Mouse (Mus musculus): ENCODE data around the gene Robo2.
"Not testable (repeated sequence)": the region's sequence is repeated elsewhere in the genome, so short reads cannot be mapped to it uniquely, and the experiment has no call there.

Robo2 gene

GRCm38 (mm10) chr16:74070628-74071027 is 341.0 kb downstream of the Robo2 start:
- no peak for DNase-seq (ENCODE audit: low spot score)

- DNase-seq (ENCODE audit: low spot score) = no peak
These were observed 345.7 kb downstream of the Robo2 start for GRCm38 (mm10) chr16:74065958-74066357.

- DNase-seq (ENCODE audit: low spot score) = no peak
These were observed 349.7 kb downstream of the Robo2 start for GRCm38 (mm10) chr16:74061951-74062350.

- DNase-seq (ENCODE audit: low spot score) = no peak
These were observed 350.1 kb downstream of the Robo2 start for GRCm38 (mm10) chr16:74061479-74061878.

GRCm38 (mm10) chr16:74056886-74057285 is 354.7 kb downstream of the Robo2 start:
- no peak for DNase-seq (ENCODE audit: low spot score)

GRCm38 (mm10) chr16:74056210-74056609 is 355.4 kb downstream of the Robo2 start:
- no peak for DNase-seq (ENCODE audit: low spot score)

GRCm38 (mm10) chr16:74055061-74055751 is 356.4 kb downstream of the Robo2 start:
- DNase-seq (ENCODE audit: low spot score) = peak; percentile 20

DNA sequence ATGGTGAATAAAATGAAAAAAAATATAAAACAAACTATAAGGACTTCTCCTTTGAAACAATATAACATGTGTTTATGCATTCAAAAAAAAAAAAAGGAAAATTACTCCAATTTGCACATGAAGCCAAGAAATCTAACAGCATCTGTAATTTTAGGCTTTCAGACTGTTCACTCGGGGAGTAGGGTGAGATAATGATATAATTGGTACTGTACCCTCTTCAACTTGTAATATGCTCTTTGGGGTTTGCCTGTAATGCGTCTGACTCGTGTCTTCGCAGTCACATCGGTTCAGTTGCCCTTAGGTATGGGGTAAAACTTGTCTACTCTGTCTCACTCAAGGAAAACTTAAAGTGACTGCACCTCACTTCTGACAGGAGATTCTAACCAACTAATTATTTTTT is 362.2 kb downstream of the Robo2 start:
- no peak for DNase-seq (ENCODE audit: low spot score)

DNA sequence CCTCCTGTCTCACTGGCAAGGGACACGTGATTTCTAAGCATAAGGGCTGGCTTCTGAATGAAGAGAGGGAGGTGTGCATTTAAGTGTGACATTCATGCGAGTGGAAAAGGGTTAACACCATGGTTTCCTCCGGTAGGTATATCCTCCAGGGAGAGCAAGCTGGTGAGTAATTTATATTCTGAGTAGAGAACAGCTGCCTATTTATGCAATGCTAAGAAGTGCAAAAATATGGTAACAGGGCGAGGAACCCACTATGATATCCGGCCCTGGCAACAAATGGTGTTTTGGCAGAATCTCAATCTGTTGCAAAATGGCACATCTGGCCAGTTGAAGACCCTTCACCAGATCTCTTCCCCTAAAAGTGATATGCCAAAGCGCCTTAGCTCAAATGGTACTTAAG is 362.6 kb downstream of the Robo2 start:
- no peak for DNase-seq (ENCODE audit: low spot score)

- DNase-seq (ENCODE audit: low spot score) = no peak
These were observed 364.4 kb downstream of the Robo2 start for GRCm38 (mm10) chr16:74047232-74047631.

GRCm38 (mm10) chr16:74040797-74041196 is 370.8 kb downstream of the Robo2 start:
- DNase-seq (ENCODE audit: low spot score) = not testable (repeated sequence)

- DNase-seq (ENCODE audit: low spot score) = no peak
These were observed 383.8 kb downstream of the Robo2 start for GRCm38 (mm10) chr16:74027822-74028221.

DNA sequence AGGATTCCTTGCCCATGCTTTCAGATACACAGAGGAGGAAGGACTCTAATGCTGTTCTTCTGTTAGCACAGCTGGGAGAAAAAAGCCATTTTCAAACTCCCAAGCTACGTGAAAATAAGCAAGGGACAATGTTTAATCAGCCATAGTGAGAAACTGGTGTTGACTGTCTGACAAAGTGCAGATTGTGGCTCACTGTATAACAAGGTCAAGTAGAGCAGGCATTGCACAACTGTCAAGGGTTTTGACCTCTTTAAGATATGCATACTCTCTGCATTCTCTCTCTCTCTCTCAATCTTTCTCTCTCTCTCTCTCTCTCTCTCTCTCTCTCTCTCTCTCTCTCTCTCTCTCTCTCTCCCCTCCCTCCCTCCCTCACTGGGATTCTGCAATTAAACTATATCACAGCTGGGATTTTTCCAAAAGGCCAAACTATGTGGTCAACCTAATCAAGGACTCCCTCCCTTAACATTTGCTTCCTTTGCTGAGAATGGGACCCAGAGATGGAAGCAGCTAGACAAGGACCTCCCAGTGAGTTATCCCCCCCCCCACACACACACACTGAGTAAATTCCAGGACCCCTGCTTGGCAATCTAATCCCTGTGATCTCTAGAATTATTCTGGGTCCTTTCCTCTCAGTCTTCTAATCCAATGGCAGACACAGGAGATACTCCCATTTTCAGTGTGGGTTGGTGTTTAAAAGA is 389.2 kb downstream of the Robo2 start:
- no peak for DNase-seq (ENCODE audit: low spot score)

- DNase-seq (ENCODE audit: low spot score) = no peak
These were observed 405.9 kb downstream of the Robo2 start for GRCm38 (mm10) chr16:74005767-74006166.

DNA sequence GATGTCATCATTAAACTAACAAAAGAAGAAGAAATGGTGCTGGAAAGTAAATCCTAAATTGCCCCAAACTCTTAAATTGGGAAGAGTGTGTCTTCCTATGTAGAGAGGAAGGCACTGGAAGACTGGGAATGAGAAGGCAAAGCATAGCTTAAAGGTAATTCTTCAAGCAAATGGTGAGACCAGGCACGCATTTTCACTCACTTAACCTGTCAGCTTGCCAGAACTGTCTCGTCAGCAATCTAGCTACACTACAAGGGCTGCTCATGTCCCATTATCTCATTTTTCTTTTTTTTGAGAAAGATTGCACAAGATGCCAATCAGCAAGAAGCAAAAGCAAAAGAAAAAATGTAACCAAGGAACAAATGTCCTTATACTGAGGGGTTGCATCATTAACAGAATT is 410.3 kb downstream of the Robo2 start:
- no peak for DNase-seq (ENCODE audit: low spot score)

DNA sequence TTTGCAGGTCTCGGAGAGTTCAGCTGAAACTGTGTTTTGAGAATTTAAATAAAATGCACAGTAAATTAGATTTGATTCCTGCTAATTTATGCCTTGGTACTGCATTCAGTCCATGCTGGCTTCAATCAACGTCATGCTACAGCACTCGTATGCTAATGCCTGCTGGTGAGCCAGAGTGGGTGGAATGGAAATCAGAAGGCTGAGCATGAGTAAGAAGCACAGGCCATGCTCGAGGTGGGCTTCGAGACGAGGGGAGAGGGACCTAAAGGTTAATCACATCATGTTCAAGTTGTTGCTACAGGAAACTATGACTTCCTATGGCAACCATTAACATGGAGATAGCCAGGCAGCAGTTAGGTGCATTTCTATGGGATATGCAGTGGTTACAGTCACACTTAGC is 420.4 kb downstream of the Robo2 start:
- DNase-seq (ENCODE audit: low spot score) = no peak

DNA sequence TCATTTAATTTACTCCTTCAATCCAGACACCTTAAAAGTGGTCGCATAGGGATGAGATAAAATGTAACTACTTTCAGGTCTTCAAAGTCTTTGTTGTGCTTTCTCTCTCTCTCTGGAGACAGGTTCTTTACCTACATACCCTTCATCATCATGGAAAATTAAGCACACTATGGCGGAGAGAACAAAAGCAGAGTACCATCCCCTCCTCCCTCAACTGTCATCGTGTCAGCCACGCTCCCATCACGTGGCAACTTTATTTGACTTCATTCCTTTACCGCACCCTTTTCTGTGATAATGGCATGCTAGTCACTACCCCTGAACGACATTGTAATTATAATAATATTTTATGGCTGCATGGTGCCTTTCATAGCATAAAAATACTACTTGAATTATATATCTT is 442.1 kb downstream of the Robo2 start:
- no peak for DNase-seq (ENCODE audit: low spot score)

DNA sequence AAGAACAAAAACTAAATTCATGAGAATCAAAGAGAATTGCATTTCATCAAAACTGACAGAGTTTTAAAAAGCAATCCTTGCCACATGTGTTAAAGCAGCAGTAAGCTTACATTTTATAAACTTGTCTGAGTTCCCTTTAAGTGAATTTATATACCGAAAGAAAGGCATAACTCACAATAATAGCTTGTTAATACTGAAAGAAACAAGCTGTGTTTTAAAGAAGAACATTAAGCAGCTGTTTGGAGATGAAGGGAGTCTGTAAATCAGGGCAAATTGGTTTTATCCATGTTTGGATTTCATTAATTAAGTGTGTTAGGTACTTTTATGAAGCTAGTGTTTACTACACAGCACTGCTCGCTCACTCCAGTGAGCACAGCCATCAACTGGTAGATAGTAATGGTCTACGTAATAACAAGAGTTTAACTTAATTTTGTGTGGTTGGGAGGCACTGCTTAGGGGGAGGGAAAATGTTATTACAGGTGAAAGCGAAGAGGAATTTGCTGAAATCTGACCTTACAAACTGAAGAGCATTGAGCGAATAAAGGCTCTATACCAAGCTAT is 447.2 kb downstream of the Robo2 start:
- no peak for DNase-seq (ENCODE audit: low spot score)

DNA sequence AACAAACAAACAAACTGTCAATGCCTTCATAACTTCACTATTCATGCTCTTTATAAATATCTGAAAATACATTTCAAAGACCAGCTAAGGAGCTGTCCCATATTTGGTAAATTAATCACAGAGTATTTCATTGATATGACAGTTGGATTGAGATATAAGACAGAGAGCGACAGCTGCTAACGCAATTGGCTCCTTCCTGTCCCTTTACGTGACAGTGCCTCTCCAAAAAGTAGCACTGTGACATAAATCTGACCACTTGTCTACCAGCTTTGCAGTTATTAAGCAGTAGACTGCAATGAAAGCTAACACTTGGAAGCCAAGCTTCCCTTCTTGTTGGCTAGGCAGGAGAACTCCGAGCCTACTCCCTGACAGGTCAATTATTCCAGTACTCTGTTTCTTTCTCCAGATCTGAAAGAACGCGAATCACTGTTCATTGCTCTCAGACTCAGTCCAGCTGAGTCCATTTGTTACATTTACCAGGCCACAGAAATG is 452.1 kb downstream of the Robo2 start:
- no peak for DNase-seq (ENCODE audit: low spot score)

- DNase-seq (ENCODE audit: low spot score) = no peak
These were observed 453.1 kb downstream of the Robo2 start for GRCm38 (mm10) chr16:73958524-73958846.

DNA sequence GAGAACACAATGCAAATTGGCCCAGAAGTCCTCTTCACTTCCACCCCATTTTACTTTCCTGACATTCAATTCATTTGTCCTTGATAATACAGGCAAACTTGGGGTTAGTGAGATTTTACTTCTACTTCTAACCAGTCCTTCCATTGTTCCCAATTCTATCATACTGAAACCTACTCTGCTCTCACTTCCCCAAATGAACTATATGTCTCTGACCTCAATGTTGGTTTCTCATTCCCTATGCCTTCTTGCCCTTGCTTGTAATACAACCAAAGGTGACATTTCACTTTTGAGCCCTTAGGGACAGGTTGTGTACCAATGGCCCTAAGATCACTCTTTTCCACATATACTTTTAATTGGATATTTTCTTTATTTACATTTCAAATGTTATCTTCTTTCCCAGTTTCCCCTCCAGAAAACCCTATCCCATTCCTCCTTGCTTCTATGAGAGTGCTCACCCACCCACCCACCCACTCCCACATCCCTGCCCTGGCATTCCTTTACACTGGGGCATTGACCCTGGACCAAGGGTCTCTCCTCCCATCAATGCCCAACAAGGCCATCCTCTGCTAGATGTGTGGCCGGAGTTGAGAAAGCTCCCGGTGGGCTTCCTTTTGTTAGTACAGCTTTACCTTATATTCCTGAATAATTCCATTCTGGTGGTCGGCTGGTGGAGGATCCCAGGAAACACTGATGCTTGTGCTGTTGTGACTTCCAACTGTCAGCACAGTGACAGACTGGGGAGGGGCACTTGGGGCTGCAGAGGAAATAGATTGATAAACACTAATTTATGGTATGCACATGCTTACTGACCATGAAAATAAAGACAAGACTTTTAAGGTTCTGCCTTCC is 453.7 kb downstream of the Robo2 start:
- no peak for DNase-seq (ENCODE audit: low spot score)

- DNase-seq (ENCODE audit: low spot score) = no peak
These were observed 465.5 kb downstream of the Robo2 start for GRCm38 (mm10) chr16:73946171-73946570.

DNA sequence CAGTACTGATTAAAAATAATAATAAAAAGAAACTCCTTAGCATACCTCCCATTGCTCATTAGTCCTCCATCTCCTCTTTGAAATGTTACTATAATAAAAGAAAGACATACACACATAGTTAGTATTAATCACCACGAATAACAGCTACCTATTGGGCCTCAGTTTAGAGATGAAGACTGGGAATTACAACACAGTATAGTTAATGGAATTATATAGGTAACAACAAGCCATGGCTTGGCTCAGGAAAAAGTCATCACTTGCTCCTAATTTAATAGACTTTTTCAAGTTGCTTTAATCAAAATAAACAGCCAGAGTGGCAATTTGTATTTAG is 471.4 kb downstream of the Robo2 start:
- no peak for DNase-seq (ENCODE audit: low spot score)

Data from embryo, embryonic 10 days (tissue).